Mouse (Mus musculus): ENCODE data around the gene Thrb. TPM values are rescaled to one million over a fixed set of nuclear protein-coding genes. Genes with fewer than 3 reads are reported as not detected.

Gene Thrb
- polyA plus RNA-seq, 1 experiment, result 11.2 TPM

DNA sequence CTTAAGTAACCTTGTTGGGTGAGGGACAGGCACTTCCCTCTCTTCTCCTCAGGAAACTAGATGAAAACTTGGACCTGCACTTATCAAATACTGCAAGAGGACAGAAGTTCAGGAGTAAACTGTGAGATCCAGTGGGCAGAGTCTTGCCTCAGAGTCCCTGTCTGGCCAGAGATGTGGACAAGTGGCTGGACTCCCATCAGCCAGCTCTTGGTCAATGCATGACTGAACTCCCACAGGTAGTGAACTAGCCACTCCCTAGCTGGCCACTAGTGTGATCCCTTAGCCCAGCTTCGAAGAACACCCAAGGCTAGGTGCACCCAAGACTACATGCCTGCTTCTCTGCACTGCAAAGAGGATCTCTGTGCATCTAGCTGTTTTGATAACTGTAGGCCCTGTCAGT lies 234.7 kb downstream of the Thrb start:
- Histone ChIP-seq H3K4me3 (ENCODE audit: insufficient read depth, low read depth, low read length) (no peak overlapping the region), H3K36me3 (ENCODE audit: control insufficient read depth, insufficient read depth, low read length) (no peaks in the 10 kb centered on the region), H3K4me1 (ENCODE audit: control insufficient read depth, insufficient read depth, low read length) (0 out of 2 replicates have a peak, but pooled peaks cover under 1% of the 10 kb centered on the region), H3K27ac (ENCODE audit: insufficient read depth, low read depth, low read length) (no peak overlapping the region), H3K27me3 (replicated peaks; ENCODE audit: control insufficient read depth, insufficient read depth, low read length) (no peaks in the 10 kb centered on the region)
- DNase-seq, result peak; percentile 53
- TF ChIP-seq POLR2A (IDR thresholded peaks at IDR 0.05; ENCODE audit: low read depth, low read length) (no peak), CTCF (conservative IDR thresholded peaks at IDR 0.05; ENCODE audit: insufficient read depth, insufficient read length, low read depth, low read length) (no peak)
- 50% methylated on average over 1 of the region's 1 CpGs for WGBS

DNA sequence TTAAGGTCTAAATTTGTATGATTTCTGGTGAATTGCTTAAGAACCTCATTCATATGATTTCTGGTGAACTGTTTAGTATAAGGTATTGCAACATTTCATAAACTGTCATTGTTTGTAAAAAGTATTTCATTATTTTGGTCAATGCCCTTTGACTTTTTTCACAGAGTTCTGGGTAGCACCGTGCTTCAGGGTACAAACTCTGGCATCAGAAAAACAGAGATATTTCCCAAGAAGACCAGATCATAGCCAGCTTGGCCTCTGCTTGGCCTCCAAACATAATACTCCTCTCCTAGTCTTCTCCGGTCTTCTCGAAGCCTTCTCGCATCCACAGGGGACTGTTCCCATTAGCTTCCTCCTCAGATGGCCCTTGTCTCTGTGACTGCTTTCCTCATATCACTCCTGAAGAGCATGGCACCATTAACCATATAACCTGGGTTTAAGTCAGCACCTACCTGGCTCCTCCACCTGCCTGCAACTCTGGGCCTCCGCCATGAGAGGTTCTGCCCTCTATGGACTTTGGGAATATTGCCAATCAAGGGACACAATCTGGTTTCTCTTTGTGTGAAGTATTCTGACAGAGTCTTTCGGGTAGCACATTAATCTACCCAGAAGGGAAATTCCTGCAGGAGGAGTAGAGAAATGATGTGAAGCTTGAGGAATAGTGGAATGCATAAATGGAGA lies 239.8 kb downstream of the Thrb start:
- H3K4me1 ChIP-seq (ENCODE audit: control insufficient read depth, insufficient read depth, low read length), result peaks cover 6% of the 10 kb centered on the region; the same call in 1 of the 2 replicates
- peak; percentile 66 for DNase-seq
- no peak overlapping the region for H3K4me3 ChIP-seq (ENCODE audit: insufficient read depth, low read depth, low read length)
- TF ChIP-seq POLR2A (IDR thresholded peaks at IDR 0.05; ENCODE audit: low read depth, low read length) (no peak), CTCF (conservative IDR thresholded peaks at IDR 0.05; ENCODE audit: insufficient read depth, insufficient read length, low read depth, low read length) (no peak)
- no peaks in the 10 kb centered on the region for H3K36me3 ChIP-seq (ENCODE audit: control insufficient read depth, insufficient read depth, low read length)
- H3K27ac ChIP-seq (ENCODE audit: insufficient read depth, low read depth, low read length), result no peak overlapping the region
- H3K27me3 ChIP-seq (replicated peaks; ENCODE audit: control insufficient read depth, insufficient read depth, low read length), result no peaks in the 10 kb centered on the region
- 73% methylated on average over 6 of the region's 6 CpGs for WGBS

DNA sequence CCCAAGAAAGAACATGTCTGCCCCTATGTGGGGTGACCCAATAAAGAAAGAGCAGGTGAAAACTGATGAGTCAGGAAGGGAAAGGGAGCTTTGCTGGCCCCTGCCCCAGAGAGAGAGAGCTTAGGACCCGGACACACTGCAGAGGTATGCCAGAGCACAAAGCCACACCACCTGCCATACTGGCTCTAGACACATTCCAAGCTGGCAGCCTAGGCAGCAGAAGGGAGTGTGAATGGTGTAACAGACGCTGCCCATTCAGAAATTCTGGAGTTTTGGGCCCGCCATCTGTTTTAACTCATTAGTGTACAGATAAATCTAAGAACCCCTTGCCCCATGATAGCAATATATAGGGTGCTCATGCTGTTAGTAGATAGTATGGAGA lies 240.3 kb downstream of the Thrb start:
- no peaks in the 10 kb centered on the region for H3K27me3 ChIP-seq (replicated peaks; ENCODE audit: control insufficient read depth, insufficient read depth, low read length)
- H3K36me3 ChIP-seq (ENCODE audit: control insufficient read depth, insufficient read depth, low read length), result no peaks in the 10 kb centered on the region
- H3K4me3 ChIP-seq (ENCODE audit: insufficient read depth, low read depth, low read length), result no peak overlapping the region
- DNase-seq, result no peak
- WGBS, result 85% methylated on average over 3 of the region's 3 CpGs
- H3K4me1 ChIP-seq (ENCODE audit: control insufficient read depth, insufficient read depth, low read length), result peaks cover 6% of the 10 kb centered on the region; the same call in 1 of the 2 replicates
- no peak overlapping the region for H3K27ac ChIP-seq (ENCODE audit: insufficient read depth, low read depth, low read length)
- TF ChIP-seq CTCF (conservative IDR thresholded peaks at IDR 0.05; ENCODE audit: insufficient read depth, insufficient read length, low read depth, low read length), result no peak
- TF ChIP-seq POLR2A (IDR thresholded peaks at IDR 0.05; ENCODE audit: low read depth, low read length), result no peak

DNA sequence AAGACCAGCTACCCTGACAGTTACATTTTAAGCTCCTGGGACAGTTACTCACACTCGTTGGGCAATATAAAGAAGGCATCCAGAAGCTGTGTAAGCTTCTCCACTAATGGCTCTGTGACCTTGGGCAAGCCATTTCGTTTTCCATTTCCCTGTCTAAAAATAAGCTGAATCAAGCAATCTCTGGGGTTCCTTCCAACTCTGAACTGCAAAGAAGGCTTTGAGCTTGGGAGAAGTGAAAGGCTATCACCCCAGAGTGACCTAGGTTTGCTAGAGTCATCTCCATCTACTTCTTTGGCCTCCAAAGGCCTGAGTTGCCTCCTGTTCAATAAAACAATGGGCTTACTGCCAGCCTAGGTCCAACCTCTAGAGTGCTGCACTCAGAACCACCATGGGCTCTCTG lies 242.4 kb downstream of the Thrb start:
- Histone ChIP-seq H3K4me1 (ENCODE audit: control insufficient read depth, insufficient read depth, low read length) (peaks cover 6% of the 10 kb centered on the region; the same call in 1 of the 2 replicates), H3K4me3 (ENCODE audit: insufficient read depth, low read depth, low read length) (no peak overlapping the region), H3K27ac (ENCODE audit: insufficient read depth, low read depth, low read length) (no peak overlapping the region), H3K27me3 (replicated peaks; ENCODE audit: control insufficient read depth, insufficient read depth, low read length) (no peaks in the 10 kb centered on the region), H3K36me3 (ENCODE audit: control insufficient read depth, insufficient read depth, low read length) (no peaks in the 10 kb centered on the region)
- no peak for TF ChIP-seq POLR2A (IDR thresholded peaks at IDR 0.05; ENCODE audit: low read depth, low read length)
- no peak for TF ChIP-seq CTCF (conservative IDR thresholded peaks at IDR 0.05; ENCODE audit: insufficient read depth, insufficient read length, low read depth, low read length)
- no peak for DNase-seq
- WGBS, result 43% methylated on average over 2 of the region's 2 CpGs

DNA sequence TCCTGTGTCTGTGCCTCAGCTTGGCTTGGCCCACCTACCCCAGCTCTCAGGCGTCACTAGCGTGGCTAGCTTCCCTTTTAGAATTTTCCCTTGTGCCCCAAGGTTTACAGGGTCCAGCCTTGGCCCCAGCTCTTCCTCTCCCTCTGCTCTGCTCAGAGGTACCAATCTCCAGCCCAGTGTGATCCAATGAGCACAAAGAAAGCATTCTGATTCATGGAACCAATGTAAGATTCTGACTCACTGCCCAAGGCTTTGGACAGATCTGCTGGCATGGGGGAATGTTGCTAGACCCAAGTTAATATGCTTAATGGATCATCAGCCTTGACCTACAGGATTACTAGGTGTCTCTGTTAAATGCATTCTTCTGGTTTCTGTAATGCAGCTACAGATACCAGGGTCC lies 243.1 kb downstream of the Thrb start:
- Histone ChIP-seq H3K27ac (ENCODE audit: insufficient read depth, low read depth, low read length) (no peak overlapping the region), H3K36me3 (ENCODE audit: control insufficient read depth, insufficient read depth, low read length) (no peaks in the 10 kb centered on the region), H3K4me3 (ENCODE audit: insufficient read depth, low read depth, low read length) (no peak overlapping the region), H3K27me3 (replicated peaks; ENCODE audit: control insufficient read depth, insufficient read depth, low read length) (no peaks in the 10 kb centered on the region), H3K4me1 (ENCODE audit: control insufficient read depth, insufficient read depth, low read length) (peaks cover 6% of the 10 kb centered on the region; the same call in 1 of the 2 replicates)
- 49% methylated on average over 2 of the region's 2 CpGs for WGBS
- peak; percentile 29 for DNase-seq
- TF ChIP-seq POLR2A (IDR thresholded peaks at IDR 0.05; ENCODE audit: low read depth, low read length), result no peak
- no peak for TF ChIP-seq CTCF (conservative IDR thresholded peaks at IDR 0.05; ENCODE audit: insufficient read depth, insufficient read length, low read depth, low read length)

DNA sequence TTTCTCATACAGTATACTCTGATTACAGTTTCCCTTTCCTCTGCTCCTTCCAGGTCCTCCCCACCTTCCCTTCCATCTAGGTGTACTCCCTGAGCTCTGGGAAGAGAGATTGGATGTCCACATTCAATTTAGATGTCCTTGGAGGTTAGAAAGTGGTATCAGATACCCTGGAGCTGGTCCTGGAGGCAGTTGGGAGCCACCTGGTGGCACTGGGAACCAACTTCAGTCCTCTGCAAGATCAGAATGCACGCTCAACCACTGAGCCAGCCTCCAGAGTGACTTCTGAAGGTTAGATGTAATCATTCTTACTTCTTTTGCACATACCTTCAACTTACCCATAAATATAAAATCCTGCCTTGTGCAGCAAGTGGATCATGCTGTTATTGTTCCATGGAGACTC lies 244.5 kb downstream of the Thrb start:
- DNase-seq, result peak; percentile 29
- Histone ChIP-seq H3K27me3 (replicated peaks; ENCODE audit: control insufficient read depth, insufficient read depth, low read length) (no peaks in the 10 kb centered on the region), H3K36me3 (ENCODE audit: control insufficient read depth, insufficient read depth, low read length) (no peaks in the 10 kb centered on the region), H3K27ac (ENCODE audit: insufficient read depth, low read depth, low read length) (no peak overlapping the region), H3K4me3 (ENCODE audit: insufficient read depth, low read depth, low read length) (no peak overlapping the region), H3K4me1 (ENCODE audit: control insufficient read depth, insufficient read depth, low read length) (peaks cover 6% of the 10 kb centered on the region; the same call in 1 of the 2 replicates)
- 73% methylated on average over 1 of the region's 1 CpGs for WGBS
- peak; percentile 63 for TF ChIP-seq CTCF (conservative IDR thresholded peaks at IDR 0.05; ENCODE audit: insufficient read depth, insufficient read length, low read depth, low read length)
- no peak for TF ChIP-seq POLR2A (IDR thresholded peaks at IDR 0.05; ENCODE audit: low read depth, low read length)

DNA sequence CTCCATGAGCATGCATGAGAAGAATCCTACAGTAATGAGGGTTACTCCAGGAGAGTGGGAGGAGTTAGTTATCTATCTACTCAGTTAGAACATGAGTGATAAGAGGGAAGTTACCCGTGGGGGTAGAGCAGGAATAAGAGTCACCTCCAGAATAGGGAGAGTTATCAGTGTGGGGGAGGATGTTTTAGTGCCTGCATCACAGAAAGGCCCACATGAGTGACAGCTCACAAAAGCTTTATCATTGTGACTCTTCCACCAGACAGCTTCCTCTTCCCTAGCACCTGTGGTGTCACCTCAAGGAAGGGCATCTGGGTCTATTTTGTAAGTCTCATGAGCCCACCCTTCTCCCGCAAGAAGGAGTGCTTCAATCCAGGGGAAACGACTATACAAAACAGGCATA lies 245.6 kb downstream of the Thrb start:
- H3K27me3 ChIP-seq (replicated peaks; ENCODE audit: control insufficient read depth, insufficient read depth, low read length), result no peaks in the 10 kb centered on the region
- no peak overlapping the region for H3K4me3 ChIP-seq (ENCODE audit: insufficient read depth, low read depth, low read length)
- peaks cover 4% of the 10 kb centered on the region; the same call in 1 of the 2 replicates for H3K4me1 ChIP-seq (ENCODE audit: control insufficient read depth, insufficient read depth, low read length)
- H3K36me3 ChIP-seq (ENCODE audit: control insufficient read depth, insufficient read depth, low read length), result no peaks in the 10 kb centered on the region
- TF ChIP-seq CTCF (conservative IDR thresholded peaks at IDR 0.05; ENCODE audit: insufficient read depth, insufficient read length, low read depth, low read length), result no peak
- no peak for TF ChIP-seq POLR2A (IDR thresholded peaks at IDR 0.05; ENCODE audit: low read depth, low read length)
- no peak overlapping the region for H3K27ac ChIP-seq (ENCODE audit: insufficient read depth, low read depth, low read length)
- 63% methylated on average over 3 of the region's 3 CpGs for WGBS
- no peak for DNase-seq
